Mouse (Mus musculus) neural tube, embryonic 12.5 days (tissue): ENCODE results near the gene Rhag. TPM values are rescaled to one million over a fixed set of nuclear protein-coding genes. Genes with fewer than 3 reads are reported as not detected.

Experiments used
- ATAC-seq: fragments of 200-750 bp; cut with Nextera tagmentation; 2 replicates; pipeline ENCODE4 v1.8.0; 2017; ENCODE audit warnings: low read depth, mild to moderate bottlenecking, moderate TSS enrichment, moderate library complexity; ENCODE audit not compliant: low FRiP score
- H3K27ac ChIP-seq: fragments of 300-500 bp; sonication (generic); 2 replicates; pipeline ENCODE4 v1.5.1; 2016
- H3K27me3 ChIP-seq: fragments of 300-500 bp; sonication (generic); replicated peaks from 2 replicates; pipeline ENCODE4 v1.6.1; 2016; ENCODE audit warnings: mild to moderate bottlenecking
- H3K36me3 ChIP-seq: fragments of 300-500 bp; sonication (generic); 2 replicates; pipeline ENCODE4 v1.6.1; 2016; ENCODE audit warnings: mild to moderate bottlenecking
- H3K4me1 ChIP-seq: fragments of 300-500 bp; sonication (generic); 2 replicates; pipeline ENCODE4 v1.6.1; 2016
- H3K4me2 ChIP-seq: fragments of 300-500 bp; sonication (generic); replicated peaks from 2 replicates; pipeline ENCODE4 v1.6.1; 2016; ENCODE audit warnings: mild to moderate bottlenecking
- H3K4me3 ChIP-seq: fragments of 300-500 bp; sonication (generic); 2 replicates; pipeline ENCODE4 v1.5.1; 2016
- H3K9ac ChIP-seq: fragments of 300-500 bp; sonication (generic); 2 replicates; pipeline ENCODE4 v1.6.1; 2016; ENCODE audit warnings: mild to moderate bottlenecking
- H3K9me3 ChIP-seq: fragments of 300-500 bp; sonication (generic); 2 replicates; pipeline ENCODE4 v1.6.1; 2016; ENCODE audit warnings: mild to moderate bottlenecking
- WGBS: fragments of 180-500 bp; shearing (Covaris S2); methylation state at CpG from one replicate; pipeline ENCODE4 v1.1.7; 2016; 5-methylcytosine and 5-hydroxymethylcytosine counted together
- polyA plus RNA-seq: library from polyadenylated mRNA; unstranded; fragments of >200 nt; fragmentation: Nextera tagmentation; extraction: Ambion mirVana; gene quantifications from 2 replicates; pipeline ENCODE4 v1.2.1, GENCODE M21; 2016

Gene Rhag
- 2.6 and 2.8 TPM in 2 replicates for polyA plus RNA-seq

DNA sequence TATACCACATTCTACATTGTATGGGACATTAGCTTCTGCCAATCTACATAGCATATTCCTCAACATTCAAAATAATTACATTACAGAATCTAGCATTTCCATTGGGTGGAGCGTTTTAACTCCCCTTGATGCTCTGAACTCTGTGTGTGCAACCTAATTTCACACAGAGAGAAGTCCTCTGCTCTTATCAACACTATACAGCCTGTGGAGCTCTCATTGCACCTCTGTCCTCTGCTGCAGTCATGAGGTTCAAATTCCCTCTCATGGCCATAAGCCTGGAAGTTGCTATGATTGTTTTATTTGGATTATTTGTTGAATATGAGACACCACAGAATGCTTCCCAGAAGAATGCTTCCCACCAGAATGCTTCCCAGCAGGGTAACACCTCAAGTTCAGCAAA is at the start of gene Rhag:
Rhag (plus strand) TSS at position 193 of the 400 bp plus-strand sequence.
- Histone ChIP-seq H3K4me1 (no peaks in the 10 kb centered on the region), H3K9me3 (no peaks in the 10 kb centered on the region), H3K36me3 (no peaks in the 10 kb centered on the region), H3K9ac (no peak within 1 kb of the TSS), H3K4me3 (no peak within 1 kb of the TSS), H3K27ac (no peak within 1 kb of the TSS), H3K27me3 (no peaks in the 10 kb centered on the region), H3K4me2 (no peak within 1 kb of the TSS)
- no peak for ATAC-seq
- WGBS: 63% methylated on average over 1 of the region's 1 CpGs

DNA sequence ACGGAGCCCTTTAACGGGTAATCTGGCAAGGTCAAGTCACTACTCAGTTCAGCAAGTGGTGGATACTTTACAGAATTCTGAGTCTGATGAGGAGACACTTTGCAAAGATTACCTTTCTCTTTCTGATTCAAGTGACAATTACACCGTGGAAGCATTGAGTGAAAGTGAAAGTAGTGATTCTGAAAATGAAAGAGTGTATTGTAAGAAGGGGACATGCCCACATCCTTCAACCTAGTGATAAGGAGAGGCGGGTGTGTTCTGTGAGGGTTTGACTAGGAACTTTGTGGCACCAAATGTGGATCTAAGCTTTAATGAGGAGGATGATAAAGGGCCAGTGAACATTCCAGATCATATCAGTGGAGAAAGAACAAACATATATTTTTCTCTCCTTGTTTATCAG is 47.3 kb upstream of the Rhag start:
- Histone ChIP-seq H3K36me3 (no peaks in the 10 kb centered on the region), H3K27me3 (no peaks in the 10 kb centered on the region), H3K4me3 (no peak overlapping the region), H3K9me3 (no peaks in the 10 kb centered on the region), H3K4me2 (no peak overlapping the region), H3K27ac (no peak overlapping the region), H3K9ac (no peak overlapping the region), H3K4me1 (no peaks in the 10 kb centered on the region)
- 77% methylated on average over 4 of the region's 4 CpGs for WGBS
- ATAC-seq: no peak

DNA sequence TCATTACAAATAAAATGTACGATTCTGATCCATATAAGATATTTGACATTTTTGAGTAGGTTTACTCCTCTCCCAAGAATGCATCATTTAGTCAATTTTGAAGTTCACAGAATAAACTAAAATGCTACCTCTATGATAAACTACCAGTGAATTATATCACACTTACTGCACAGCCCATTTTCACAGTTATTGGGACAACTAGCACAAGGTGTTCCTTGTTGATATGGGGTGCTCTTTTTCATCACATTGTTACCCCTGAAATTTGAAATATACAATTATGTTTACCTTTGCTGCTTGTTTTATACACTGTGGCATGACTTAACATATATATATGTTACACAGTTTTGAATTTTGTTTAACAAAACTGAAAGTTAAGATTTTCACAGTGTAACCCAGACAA is 43.8 kb upstream of the Rhag start:
- 87% methylated on average over 1 of the region's 1 CpGs for WGBS

DNA sequence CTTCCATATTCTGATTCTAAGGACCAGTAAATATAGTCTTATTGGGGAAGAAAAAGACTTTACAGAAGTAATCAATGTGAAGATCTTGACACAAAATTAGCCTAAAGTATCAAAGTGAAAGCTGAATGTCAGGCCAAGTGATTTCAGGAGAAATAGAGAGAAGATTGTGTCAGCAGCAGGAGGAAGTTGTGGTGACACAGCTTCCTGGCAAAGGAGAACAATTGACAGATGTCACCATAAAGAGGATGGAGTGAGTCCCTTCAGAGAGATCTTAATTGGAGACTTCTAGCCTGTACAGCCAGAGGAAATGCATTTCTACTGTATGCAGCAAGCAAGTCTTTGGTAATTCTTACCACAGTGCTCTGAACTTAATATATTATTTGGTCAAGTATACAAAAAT is 21.0 kb upstream of the Rhag start:
- no peaks in the 10 kb centered on the region for H3K4me1 ChIP-seq
- H3K4me2 ChIP-seq: no peak overlapping the region
- H3K27ac ChIP-seq: no peak overlapping the region
- no peak overlapping the region for H3K9ac ChIP-seq
- H3K27me3 ChIP-seq: no peaks in the 10 kb centered on the region
- H3K36me3 ChIP-seq: no peaks in the 10 kb centered on the region
- H3K9me3 ChIP-seq: no peaks in the 10 kb centered on the region
- no peak overlapping the region for H3K4me3 ChIP-seq
- ATAC-seq: no peak

More for the DNA sequence above, 43.8 kb upstream of the Rhag start:
- no peak for ATAC-seq
- no peak overlapping the region for H3K4me2 ChIP-seq
- H3K36me3 ChIP-seq: no peaks in the 10 kb centered on the region
- no peak overlapping the region for H3K27ac ChIP-seq
- H3K9ac ChIP-seq: no peak overlapping the region
- H3K27me3 ChIP-seq: no peaks in the 10 kb centered on the region
- no peak overlapping the region for H3K4me3 ChIP-seq
- no peaks in the 10 kb centered on the region for H3K9me3 ChIP-seq
- H3K4me1 ChIP-seq: no peaks in the 10 kb centered on the region

DNA sequence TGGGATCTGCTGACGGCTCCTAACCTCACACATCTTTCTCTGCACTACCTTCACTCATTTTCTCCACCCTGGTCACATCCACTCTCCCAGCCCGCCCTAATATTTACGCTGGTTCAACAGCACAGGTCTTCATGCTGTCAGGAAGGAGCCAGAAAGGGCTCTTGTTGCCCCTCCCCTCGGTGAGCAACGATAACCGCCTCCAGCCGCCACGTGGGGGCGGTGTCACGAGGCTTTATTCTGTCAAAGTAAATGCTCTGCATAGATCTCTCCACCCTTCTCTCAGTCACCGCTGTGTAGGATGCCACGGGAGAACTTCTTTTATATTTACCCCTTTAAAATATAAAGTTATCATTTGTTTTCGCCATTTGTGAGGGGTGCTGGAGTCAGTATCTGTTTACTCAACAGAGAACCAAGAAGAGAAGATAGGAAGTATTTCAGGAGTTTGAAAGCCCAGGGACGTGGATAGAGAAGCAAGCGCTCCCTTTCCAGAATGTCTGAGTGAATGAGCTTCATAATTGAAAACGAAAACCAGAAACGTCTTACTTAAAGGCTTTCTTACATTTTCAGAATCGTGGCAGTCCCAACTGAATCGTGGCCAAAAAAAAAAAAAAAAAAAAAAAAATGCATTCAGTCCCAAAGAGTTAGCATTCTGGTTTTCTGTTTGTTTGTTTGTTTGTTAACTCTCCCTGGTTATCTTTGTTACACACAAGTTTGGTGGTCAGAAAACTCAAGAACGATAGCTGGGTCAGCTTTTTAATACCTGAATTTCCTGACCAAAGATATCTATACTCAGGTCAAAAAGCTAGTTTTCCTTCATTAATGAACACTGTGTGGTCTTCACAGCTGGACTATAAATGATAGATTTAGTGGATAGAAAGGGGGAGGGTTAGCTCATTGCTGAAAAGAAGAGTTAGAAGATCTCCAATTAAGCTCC is 16.7 kb upstream of the Rhag start:
- no peak overlapping the region for H3K27ac ChIP-seq
- ATAC-seq: no peak

DNA sequence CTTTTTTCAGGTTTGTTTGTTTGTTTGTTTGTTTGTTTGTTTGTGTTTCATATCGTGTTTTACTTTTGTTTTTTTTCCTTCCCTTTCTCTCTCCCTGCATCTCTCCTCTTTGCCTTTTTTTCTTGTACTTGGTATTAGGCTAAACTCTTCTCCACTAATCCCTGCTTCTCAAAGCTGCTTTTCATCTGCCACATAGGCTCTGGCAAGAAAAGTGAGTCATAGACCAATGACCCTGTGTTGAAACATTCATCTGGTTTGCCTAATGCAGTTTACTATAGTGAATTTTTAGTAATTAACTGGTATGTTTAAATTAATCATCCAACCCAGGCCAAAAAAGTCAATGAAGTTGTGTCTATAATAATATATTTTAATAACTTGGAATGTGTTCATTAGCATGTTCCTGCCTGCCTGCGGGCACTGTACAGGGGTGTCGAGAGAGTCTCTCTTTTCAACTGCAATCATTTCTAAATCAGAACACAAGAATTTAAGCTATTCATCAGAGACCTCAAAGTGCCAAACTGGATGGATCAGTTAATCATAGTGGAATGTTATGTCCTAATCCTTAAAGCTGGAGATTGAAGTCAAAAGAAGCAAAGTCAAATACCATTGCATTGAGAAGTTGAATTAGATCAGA is 8.1 kb upstream of the Rhag start:
- no peak overlapping the region for H3K4me3 ChIP-seq
- 93% methylated on average over 3 of the region's 3 CpGs for WGBS
- ATAC-seq: no peak
- H3K27ac ChIP-seq: no peak overlapping the region
- no peak overlapping the region for H3K9ac ChIP-seq
- no peaks in the 10 kb centered on the region for H3K4me1 ChIP-seq
- H3K9me3 ChIP-seq: no peaks in the 10 kb centered on the region
- no peaks in the 10 kb centered on the region for H3K36me3 ChIP-seq
- no peak overlapping the region for H3K4me2 ChIP-seq
- no peaks in the 10 kb centered on the region for H3K27me3 ChIP-seq

More for the DNA sequence above, 16.7 kb upstream of the Rhag start:
- H3K36me3 ChIP-seq: no peaks in the 10 kb centered on the region
- H3K4me3 ChIP-seq: no peak overlapping the region
- H3K4me2 ChIP-seq: no peak overlapping the region
- H3K4me1 ChIP-seq: no peaks in the 10 kb centered on the region
- 65% methylated on average over 20 of the region's 20 CpGs for WGBS
- no peaks in the 10 kb centered on the region for H3K9me3 ChIP-seq
- no peak overlapping the region for H3K9ac ChIP-seq
- H3K27me3 ChIP-seq: no peaks in the 10 kb centered on the region

DNA sequence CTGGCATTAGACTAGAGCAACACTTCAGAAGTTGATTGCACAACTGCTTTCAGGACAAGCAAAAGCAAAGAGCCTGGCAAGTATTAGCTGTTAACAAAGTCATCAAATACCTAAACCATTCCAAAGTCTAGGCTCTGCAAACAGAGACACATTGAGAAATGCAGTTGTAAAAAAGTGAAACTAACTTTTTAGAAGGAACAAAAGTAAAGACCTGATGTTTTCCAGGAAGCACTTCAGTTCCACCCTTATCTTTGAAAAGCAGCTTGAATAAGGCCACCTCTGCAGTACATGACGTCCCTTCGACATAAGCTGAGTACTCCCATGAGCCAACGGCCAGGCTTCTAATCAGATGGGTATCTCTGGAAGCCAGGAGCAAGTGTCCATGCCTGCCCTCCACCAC is 4.4 kb upstream of the Rhag start:
- Histone ChIP-seq H3K27me3 (no peaks in the 10 kb centered on the region), H3K36me3 (no peaks in the 10 kb centered on the region), H3K4me3 (no peak overlapping the region), H3K9me3 (no peaks in the 10 kb centered on the region), H3K27ac (no peak overlapping the region), H3K4me2 (no peak overlapping the region), H3K4me1 (no peaks in the 10 kb centered on the region), H3K9ac (no peak overlapping the region)
- ATAC-seq: no peak
- 78% methylated on average over 3 of the region's 3 CpGs for WGBS

DNA sequence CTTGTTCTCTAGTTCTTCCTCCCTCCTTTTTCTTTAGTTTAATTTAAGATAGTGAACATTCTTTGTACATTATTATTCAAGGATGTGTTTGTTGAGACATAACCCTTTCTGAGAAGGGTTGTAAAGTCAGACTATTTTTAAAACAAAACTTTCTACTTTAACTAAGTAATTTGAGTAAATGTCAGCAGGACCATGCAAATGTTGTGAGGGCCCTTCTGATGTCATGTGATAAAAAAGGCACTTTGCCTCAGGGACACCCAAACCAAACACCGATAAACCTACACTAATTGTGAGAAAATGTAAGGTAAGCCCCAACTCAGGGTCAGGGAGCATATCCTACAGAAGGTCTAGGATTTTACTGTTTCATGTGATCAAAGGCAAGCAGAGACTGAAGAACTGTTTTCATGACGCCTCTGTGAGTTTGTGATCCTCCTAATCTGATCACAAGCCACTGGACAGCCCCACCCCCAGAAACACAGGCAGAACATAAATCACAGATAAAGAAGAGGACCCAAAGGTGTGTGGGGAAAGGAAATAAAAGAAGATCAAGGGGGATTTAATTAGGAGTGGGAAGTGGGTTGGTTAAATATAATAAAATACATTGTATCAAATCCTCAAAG is 3.9 kb upstream of the Rhag start, which contains the start of gene Crisp2:
Crisp2 (minus strand) TSS at position 51 of the 620 bp plus-strand sequence.
- no peaks in the 10 kb centered on the region for H3K36me3 ChIP-seq
- ATAC-seq: no peak
- H3K27me3 ChIP-seq: no peaks in the 10 kb centered on the region
- no peak within 1 kb of the TSS for H3K27ac ChIP-seq
- 79% methylated on average over 2 of the region's 2 CpGs for WGBS
- no peak within 1 kb of the TSS for H3K4me3 ChIP-seq
- H3K9me3 ChIP-seq: no peaks in the 10 kb centered on the region
- H3K4me1 ChIP-seq: no peaks in the 10 kb centered on the region
- no peak within 1 kb of the TSS for H3K4me2 ChIP-seq
- H3K9ac ChIP-seq: no peak within 1 kb of the TSS

DNA sequence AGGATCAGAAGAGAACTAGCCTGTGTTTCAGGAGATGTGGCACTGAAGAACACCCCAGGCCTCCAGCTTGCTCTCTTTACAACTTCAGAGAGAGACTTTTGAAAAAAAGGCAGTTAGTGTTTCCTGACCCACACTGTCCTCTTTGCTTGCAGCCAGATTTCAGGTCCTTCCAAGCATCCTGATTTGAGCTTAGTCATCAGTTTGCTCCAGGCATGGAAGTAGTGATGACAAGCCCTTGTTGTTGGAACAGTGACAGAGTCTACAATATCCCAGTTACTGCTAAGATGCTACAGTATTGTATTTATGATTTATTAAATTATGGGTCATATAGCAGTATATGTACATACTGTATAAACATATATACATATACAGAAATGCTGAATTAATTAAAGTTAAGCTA is 2.9 kb upstream of the Rhag start:
- no peaks in the 10 kb centered on the region for H3K4me1 ChIP-seq
- no peaks in the 10 kb centered on the region for H3K36me3 ChIP-seq
- H3K9me3 ChIP-seq: no peaks in the 10 kb centered on the region
- no peak overlapping the region for H3K27ac ChIP-seq
- ATAC-seq: no peak
- H3K9ac ChIP-seq: no peak overlapping the region
- H3K27me3 ChIP-seq: no peaks in the 10 kb centered on the region
- no peak overlapping the region for H3K4me2 ChIP-seq
- no peak overlapping the region for H3K4me3 ChIP-seq

DNA sequence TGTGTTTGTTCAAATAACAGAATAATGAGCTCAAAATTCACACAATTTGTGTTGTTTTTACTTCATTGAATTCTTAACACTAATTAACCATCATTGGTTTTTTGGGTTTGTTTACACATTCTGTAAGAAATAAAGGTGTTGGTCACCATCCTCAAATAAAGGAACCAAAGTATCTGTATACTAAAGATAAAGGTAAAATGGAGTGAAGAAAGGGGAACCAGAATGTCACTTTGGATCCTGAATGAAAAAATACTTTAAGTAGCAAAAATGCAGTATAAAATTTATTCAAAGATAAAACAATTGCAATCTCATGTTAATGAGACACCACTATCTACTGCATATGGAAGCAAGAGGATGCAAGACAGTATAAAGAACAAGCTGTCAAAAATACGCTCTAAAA is 634 bp downstream of the Rhag start:
- Histone ChIP-seq H3K4me2 (no peak overlapping the region), H3K4me3 (no peak overlapping the region), H3K27ac (no peak overlapping the region), H3K4me1 (no peaks in the 10 kb centered on the region), H3K27me3 (no peaks in the 10 kb centered on the region), H3K9ac (no peak overlapping the region), H3K36me3 (no peaks in the 10 kb centered on the region), H3K9me3 (no peaks in the 10 kb centered on the region)
- ATAC-seq: no peak
- 90% methylated on average over 1 of the region's 1 CpGs for WGBS

DNA sequence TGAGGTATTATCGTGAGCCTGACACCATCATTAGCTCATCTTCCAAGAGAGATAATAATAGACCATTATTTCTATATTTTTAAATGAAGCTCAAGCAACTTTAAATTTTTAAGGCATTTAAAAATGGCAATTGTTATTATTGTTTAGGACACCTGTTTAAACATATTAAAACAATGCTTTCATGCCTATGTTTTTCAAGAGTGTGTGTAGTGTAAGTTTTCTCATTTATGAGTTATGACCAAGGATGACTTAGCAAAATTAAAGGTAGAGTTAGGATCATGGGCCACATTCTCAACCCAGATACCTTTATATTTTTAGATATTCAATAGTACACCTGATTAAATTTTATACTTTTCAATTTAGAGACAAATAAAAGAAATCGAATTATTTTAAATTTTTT is 1.3 kb downstream of the Rhag start:
- 80% methylated on average over 2 of the region's 2 CpGs for WGBS
- no peak for ATAC-seq

DNA sequence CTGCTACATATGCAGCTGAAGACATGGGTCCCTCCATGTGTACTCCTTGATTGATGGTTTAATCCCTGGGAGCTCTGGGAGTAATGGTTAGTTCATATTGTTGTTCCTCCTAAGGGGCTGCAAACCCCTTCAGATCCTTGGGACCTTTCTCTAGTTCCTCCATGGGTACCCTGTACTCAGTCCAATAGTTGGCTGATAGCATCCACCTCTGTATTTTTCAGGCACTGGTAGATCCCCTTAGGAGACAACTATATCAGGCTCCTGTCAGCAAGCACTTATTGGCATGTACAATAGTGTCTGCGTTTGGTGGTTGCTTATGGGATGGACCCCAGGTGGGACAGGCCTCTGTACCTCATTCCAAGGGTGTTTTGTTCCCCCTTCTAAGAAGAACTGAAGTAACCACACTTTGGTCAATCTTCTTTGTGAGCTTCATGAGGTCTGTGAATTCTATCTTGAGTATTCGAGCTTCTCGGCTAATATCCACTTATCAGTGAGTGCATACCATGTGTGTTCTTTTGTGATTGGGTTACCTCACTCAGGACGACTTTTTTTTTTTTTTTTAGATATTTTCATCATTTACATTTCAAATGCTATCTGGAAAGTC is 6.5 kb downstream of the Rhag start:
- Histone ChIP-seq H3K4me2 (no peak overlapping the region), H3K36me3 (no peaks in the 10 kb centered on the region), H3K9me3 (no peaks in the 10 kb centered on the region), H3K9ac (no peak overlapping the region), H3K4me1 (no peaks in the 10 kb centered on the region), H3K27ac (no peak overlapping the region), H3K27me3 (no peaks in the 10 kb centered on the region), H3K4me3 (no peak overlapping the region)
- ATAC-seq: no peak
- 75% methylated on average over 4 of the region's 4 CpGs for WGBS

More for the DNA sequence above, 1.3 kb downstream of the Rhag start:
- no peak overlapping the region for H3K4me2 ChIP-seq
- no peak overlapping the region for H3K9ac ChIP-seq
- no peaks in the 10 kb centered on the region for H3K27me3 ChIP-seq
- no peaks in the 10 kb centered on the region for H3K4me1 ChIP-seq
- no peak overlapping the region for H3K27ac ChIP-seq
- H3K36me3 ChIP-seq: no peaks in the 10 kb centered on the region
- no peaks in the 10 kb centered on the region for H3K9me3 ChIP-seq
- H3K4me3 ChIP-seq: no peak overlapping the region
